Mouse (Mus musculus) forebrain, embryonic 15.5 days (tissue): Measurements from ENCODE around the gene Ccdc57. TPM values are rescaled to one million over a fixed set of nuclear protein-coding genes. Genes with fewer than 3 reads are reported as not detected.

Experiments
- ATAC-seq: fragments of 200-750 bp; cut with Nextera tagmentation; replicated peaks from 2 replicates; pipeline ENCODE4 v1.8.0; 2017; ENCODE audit warnings: mild to moderate bottlenecking, moderate TSS enrichment, moderate library complexity
- H3K27ac ChIP-seq: fragments of 300-500 bp; sonication (generic); replicated peaks from 2 replicates; pipeline ENCODE4 v1.5.1; 2015; ENCODE audit warnings: mild to moderate bottlenecking, inconsistent platforms
- H3K27me3 ChIP-seq: fragments of 300-500 bp; sonication (generic); 2 replicates; pipeline ENCODE4 v1.6.1; 2015; ENCODE audit warnings: inconsistent platforms
- H3K36me3 ChIP-seq: fragments of 300-500 bp; sonication (generic); 2 replicates; pipeline ENCODE4 v1.6.1; 2015; ENCODE audit warnings: mild to moderate bottlenecking, inconsistent platforms
- H3K4me1 ChIP-seq: fragments of 300-500 bp; sonication (generic); 2 replicates; pipeline ENCODE4 v1.6.1; 2015; ENCODE audit warnings: inconsistent platforms
- H3K4me2 ChIP-seq: fragments of 300-500 bp; sonication (generic); replicated peaks from 2 replicates; pipeline ENCODE4 v1.6.1; 2015; ENCODE audit warnings: mild to moderate bottlenecking, inconsistent platforms
- H3K4me3 ChIP-seq: fragments of 300-500 bp; sonication (generic); 2 replicates; pipeline ENCODE4 v1.5.1; 2015; ENCODE audit warnings: mild to moderate bottlenecking, inconsistent platforms
- H3K9ac ChIP-seq: fragments of 300-500 bp; sonication (generic); replicated peaks from 2 replicates; pipeline ENCODE4 v1.6.1; 2015; ENCODE audit warnings: mild to moderate bottlenecking, inconsistent platforms
- H3K9me3 ChIP-seq: fragments of 300-500 bp; sonication (generic); 2 replicates; pipeline ENCODE4 v1.6.1; 2016; ENCODE audit warnings: inconsistent platforms
- WGBS: fragments of 180-500 bp; shearing (Covaris S2); methylation state at CpG from one replicate; pipeline ENCODE4 v1.1.7; 2015; ENCODE audit warnings: mixed read lengths; 5-methylcytosine and 5-hydroxymethylcytosine counted together
- polyA plus RNA-seq: library from polyadenylated mRNA; unstranded; fragments of >200 nt; fragmentation: Nextera tagmentation; extraction: Ambion mirVana; gene quantifications from 2 replicates; pipeline ENCODE4 v1.2.1, GENCODE M21; 2015

Gene Ccdc57
- polyA plus RNA-seq, 1 experiment from 2014 or later, result 7.0 TPM

- 92% methylated on average over 6 of the region's 6 CpGs for WGBS
- H3K9me3 ChIP-seq, result no peaks in the 10 kb centered on the region
- no peaks in the 10 kb centered on the region for H3K4me1 ChIP-seq
- no peak overlapping the region for H3K27ac ChIP-seq
- no peak overlapping the region for H3K9ac ChIP-seq
- peaks cover 24% of the 10 kb centered on the region; the same call in 1 of the 2 replicates for H3K36me3 ChIP-seq
- no peak for ATAC-seq
- H3K27me3 ChIP-seq, result no peaks in the 10 kb centered on the region
- no peak overlapping the region for H3K4me3 ChIP-seq
- H3K4me2 ChIP-seq, result no peak overlapping the region
Observed at GRCm38 (mm10) chr11:120898114-120898548, 34.5 kb downstream of the Ccdc57 start.

DNA sequence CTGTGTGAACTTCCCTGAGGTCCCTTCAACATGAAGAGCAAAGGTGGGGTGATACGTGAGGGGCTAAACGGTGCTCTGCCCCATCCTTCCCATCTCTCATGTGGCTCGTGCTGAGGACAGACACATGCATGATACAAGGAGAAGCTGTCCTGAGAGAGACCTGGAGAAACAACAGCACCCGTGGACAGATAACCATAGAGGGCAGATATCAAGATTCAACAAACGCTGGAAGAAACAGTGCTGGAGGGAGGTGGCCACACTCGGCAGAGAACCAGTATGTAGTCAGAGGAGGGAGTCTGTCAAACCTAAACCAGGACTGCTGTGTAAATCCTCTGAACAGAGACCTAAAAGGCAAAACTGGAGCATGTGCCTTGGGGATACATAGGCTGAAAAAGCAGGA is 37.2 kb downstream of the Ccdc57 start:
- 93% methylated on average over 6 of the region's 6 CpGs for WGBS
- no peaks in the 10 kb centered on the region for H3K27me3 ChIP-seq
- H3K4me3 ChIP-seq, result no peak overlapping the region
- H3K9ac ChIP-seq, result no peak overlapping the region
- H3K4me2 ChIP-seq, result no peak overlapping the region
- H3K9me3 ChIP-seq, result no peaks in the 10 kb centered on the region
- H3K4me1 ChIP-seq, result no peaks in the 10 kb centered on the region
- ATAC-seq, result no peak
- H3K27ac ChIP-seq, result no peak overlapping the region
- peaks cover 32% of the 10 kb centered on the region; the same call in 1 of the 2 replicates for H3K36me3 ChIP-seq

DNA sequence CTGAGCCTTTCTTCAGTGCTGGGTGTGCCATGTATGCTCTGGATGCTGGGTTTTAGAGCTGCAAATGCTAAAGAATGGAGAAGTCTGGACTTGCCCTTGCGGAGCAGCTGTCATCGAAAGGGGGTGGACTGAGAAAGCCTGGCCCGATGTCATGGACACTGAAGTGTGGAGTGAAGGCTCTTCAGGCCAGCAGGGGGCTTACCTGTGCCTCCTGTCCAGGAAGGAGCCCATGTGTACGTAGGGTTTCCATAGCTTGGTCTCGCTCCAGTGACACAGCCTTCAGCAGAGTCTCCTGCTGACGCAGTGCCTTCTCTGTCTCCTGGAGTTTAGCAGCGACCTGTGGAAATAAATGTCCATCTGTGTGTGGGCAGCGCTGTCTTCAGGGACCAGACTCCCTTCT is 38.3 kb downstream of the Ccdc57 start:
- peaks cover 41% of the 10 kb centered on the region; the same call in 1 of the 2 replicates for H3K36me3 ChIP-seq
- WGBS, result 89% methylated on average over 8 of the region's 8 CpGs

GRCm38 (mm10) chr11:120889216-120889615 is 43.5 kb downstream of the Ccdc57 start:
- Histone ChIP-seq H3K4me3 (no peak overlapping the region), H3K36me3 (peaks cover 50% of the 10 kb centered on the region), H3K9ac (no peak overlapping the region), H3K27ac (no peak overlapping the region), H3K4me2 (no peak overlapping the region), H3K4me1 (no peaks in the 10 kb centered on the region), H3K9me3 (no peaks in the 10 kb centered on the region), H3K27me3 (no peaks in the 10 kb centered on the region)
- ATAC-seq, result no peak
- 68% methylated on average over 3 of the region's 3 CpGs for WGBS

More for the DNA sequence above, 38.3 kb downstream of the Ccdc57 start:
- ATAC-seq, result no peak
- Histone ChIP-seq H3K27ac (no peak overlapping the region), H3K4me2 (no peak overlapping the region), H3K4me3 (no peak overlapping the region), H3K9ac (no peak overlapping the region), H3K9me3 (no peaks in the 10 kb centered on the region), H3K27me3 (no peaks in the 10 kb centered on the region), H3K4me1 (no peaks in the 10 kb centered on the region)

GRCm38 (mm10) chr11:120888718-120889117 is 44.0 kb downstream of the Ccdc57 start:
- ATAC-seq, result no peak
- H3K9ac ChIP-seq, result no peak overlapping the region
- 88% methylated on average over 5 of the region's 5 CpGs for WGBS
- H3K9me3 ChIP-seq, result no peaks in the 10 kb centered on the region
- H3K4me3 ChIP-seq, result no peak overlapping the region
- no peaks in the 10 kb centered on the region for H3K27me3 ChIP-seq
- no peak overlapping the region for H3K27ac ChIP-seq
- H3K36me3 ChIP-seq, result peaks cover 49% of the 10 kb centered on the region
- no peak overlapping the region for H3K4me2 ChIP-seq
- H3K4me1 ChIP-seq, result no peaks in the 10 kb centered on the region

- Histone ChIP-seq H3K27me3 (no peaks in the 10 kb centered on the region), H3K36me3 (peaks cover 46% of the 10 kb centered on the region), H3K27ac (no peak overlapping the region), H3K9me3 (no peaks in the 10 kb centered on the region), H3K9ac (no peak overlapping the region), H3K4me1 (no peaks in the 10 kb centered on the region), H3K4me3 (no peak overlapping the region), H3K4me2 (no peak overlapping the region)
- no peak for ATAC-seq
- 91% methylated on average over 5 of the region's 5 CpGs for WGBS
Observed at GRCm38 (mm10) chr11:120887502-120887901, 45.2 kb downstream of the Ccdc57 start.

DNA sequence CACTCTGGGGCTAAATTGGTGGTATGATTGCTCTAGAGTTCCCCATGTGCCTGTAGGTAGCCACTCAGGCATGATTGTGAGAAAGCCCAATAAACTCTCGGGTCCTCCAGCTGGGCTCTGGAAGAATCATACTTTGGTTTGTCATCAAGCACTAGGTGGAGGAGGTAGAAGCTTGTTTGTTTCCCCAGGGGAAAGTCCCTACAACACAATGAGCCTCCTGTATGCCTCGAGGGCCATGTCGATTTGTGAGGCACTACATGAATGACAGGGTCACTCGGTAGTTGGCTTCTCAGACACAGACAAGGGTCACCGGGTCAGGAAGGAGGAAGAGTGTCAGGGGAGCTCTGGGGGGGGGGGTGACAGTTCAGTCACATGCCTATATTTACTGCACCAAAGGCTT is 46.2 kb downstream of the Ccdc57 start:
- peaks cover 38% of the 10 kb centered on the region for H3K36me3 ChIP-seq
- ATAC-seq, result no peak
- H3K9me3 ChIP-seq, result no peaks in the 10 kb centered on the region

DNA sequence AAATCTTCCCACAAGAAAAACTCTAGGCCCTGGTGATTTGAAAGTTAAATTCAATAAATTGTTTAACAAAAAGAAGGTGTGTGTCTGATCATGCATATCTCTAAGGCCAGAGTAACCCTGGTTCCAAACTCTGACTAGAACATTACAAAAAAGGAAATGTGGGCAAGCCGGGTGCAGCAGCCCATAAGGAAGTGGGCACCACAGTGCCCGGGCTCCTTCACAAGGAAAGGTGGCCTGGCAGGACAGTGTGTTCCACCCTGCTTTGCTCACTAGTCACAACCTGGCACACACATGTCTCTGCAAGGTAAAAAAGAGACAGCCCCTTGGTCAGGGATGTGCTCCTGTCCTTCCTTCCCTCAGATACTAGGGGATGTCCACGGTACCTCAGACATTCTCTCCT is 49.1 kb downstream of the Ccdc57 start:
- H3K27ac ChIP-seq, result no peak overlapping the region
- H3K4me2 ChIP-seq, result no peak overlapping the region
- no peaks in the 10 kb centered on the region for H3K4me1 ChIP-seq
- no peak overlapping the region for H3K4me3 ChIP-seq
- ATAC-seq, result no peak
- H3K27me3 ChIP-seq, result no peaks in the 10 kb centered on the region
- WGBS, result 93% methylated on average over 3 of the region's 3 CpGs
- H3K36me3 ChIP-seq, result peaks cover 38% of the 10 kb centered on the region
- no peaks in the 10 kb centered on the region for H3K9me3 ChIP-seq
- H3K9ac ChIP-seq, result no peak overlapping the region

More for the DNA sequence above, 46.2 kb downstream of the Ccdc57 start:
- Histone ChIP-seq H3K27ac (no peak overlapping the region), H3K4me1 (no peaks in the 10 kb centered on the region), H3K9ac (no peak overlapping the region), H3K4me2 (no peak overlapping the region), H3K4me3 (no peak overlapping the region), H3K27me3 (no peaks in the 10 kb centered on the region)
- WGBS, result 77% methylated on average over 5 of the region's 5 CpGs

DNA sequence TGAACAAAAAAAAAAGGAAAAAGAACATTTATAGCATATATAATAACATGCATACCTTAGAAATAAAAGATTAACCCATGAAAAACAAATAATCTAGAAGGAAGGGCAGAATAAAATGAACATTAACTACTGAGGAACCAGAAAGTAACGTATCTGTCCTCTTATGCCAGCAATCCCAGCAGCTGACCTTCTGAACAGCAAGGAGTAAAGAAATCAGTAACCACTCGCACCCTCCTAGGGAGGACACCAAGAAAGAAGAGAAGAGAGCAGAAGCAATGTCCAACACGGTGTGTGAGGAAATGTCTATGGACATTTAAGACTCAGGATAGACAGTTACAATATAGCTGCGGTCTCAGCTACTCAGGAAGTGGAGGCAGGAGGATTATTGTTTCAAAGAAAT is 49.7 kb downstream of the Ccdc57 start:
- no peaks in the 10 kb centered on the region for H3K9me3 ChIP-seq
- 90% methylated on average over 4 of the region's 4 CpGs for WGBS
- no peak overlapping the region for H3K4me2 ChIP-seq
- ATAC-seq, result no peak
- no peaks in the 10 kb centered on the region for H3K4me1 ChIP-seq
- no peak overlapping the region for H3K27ac ChIP-seq
- H3K9ac ChIP-seq, result no peak overlapping the region
- H3K27me3 ChIP-seq, result no peaks in the 10 kb centered on the region
- H3K4me3 ChIP-seq, result no peak overlapping the region
- peaks cover 39% of the 10 kb centered on the region for H3K36me3 ChIP-seq

DNA sequence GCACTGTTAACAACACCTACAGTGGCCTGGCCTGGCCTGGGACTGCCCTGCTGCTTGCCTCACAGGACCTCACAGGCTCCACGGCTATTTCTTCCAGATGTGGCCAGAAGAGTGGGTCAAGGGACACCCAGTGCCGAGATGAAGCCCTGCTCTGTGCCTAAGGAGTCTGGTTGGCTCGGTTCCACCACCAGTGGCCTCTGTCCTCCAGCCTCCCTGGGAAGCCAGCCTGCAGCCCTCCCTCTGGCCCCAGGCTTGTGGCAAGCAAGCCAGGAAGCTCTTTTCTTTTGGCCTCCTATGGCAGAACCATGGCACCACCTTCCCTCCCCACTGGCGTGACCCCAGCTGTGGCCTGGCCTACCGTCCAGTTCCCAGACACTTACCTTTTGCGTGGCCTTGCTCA is 59.5 kb downstream of the Ccdc57 start:
- no peak overlapping the region for H3K4me2 ChIP-seq
- H3K27ac ChIP-seq, result no peak overlapping the region
- 89% methylated on average over 6 of the region's 6 CpGs for WGBS
- no peaks in the 10 kb centered on the region for H3K36me3 ChIP-seq
- H3K4me1 ChIP-seq, result no peaks in the 10 kb centered on the region
- no peak for ATAC-seq
- no peaks in the 10 kb centered on the region for H3K9me3 ChIP-seq
- no peak overlapping the region for H3K9ac ChIP-seq
- H3K27me3 ChIP-seq, result no peaks in the 10 kb centered on the region
- H3K4me3 ChIP-seq, result no peak overlapping the region

- Histone ChIP-seq H3K27ac (no peak overlapping the region), H3K4me3 (no peak overlapping the region), H3K27me3 (no peaks in the 10 kb centered on the region), H3K4me1 (no peaks in the 10 kb centered on the region), H3K9me3 (no peaks in the 10 kb centered on the region), H3K9ac (no peak overlapping the region), H3K4me2 (no peak overlapping the region), H3K36me3 (no peaks in the 10 kb centered on the region)
- WGBS, result 94% methylated on average over 9 of the region's 9 CpGs
- no peak for ATAC-seq
Observed at GRCm38 (mm10) chr11:120871521-120871920, 61.2 kb downstream of the Ccdc57 start.

DNA sequence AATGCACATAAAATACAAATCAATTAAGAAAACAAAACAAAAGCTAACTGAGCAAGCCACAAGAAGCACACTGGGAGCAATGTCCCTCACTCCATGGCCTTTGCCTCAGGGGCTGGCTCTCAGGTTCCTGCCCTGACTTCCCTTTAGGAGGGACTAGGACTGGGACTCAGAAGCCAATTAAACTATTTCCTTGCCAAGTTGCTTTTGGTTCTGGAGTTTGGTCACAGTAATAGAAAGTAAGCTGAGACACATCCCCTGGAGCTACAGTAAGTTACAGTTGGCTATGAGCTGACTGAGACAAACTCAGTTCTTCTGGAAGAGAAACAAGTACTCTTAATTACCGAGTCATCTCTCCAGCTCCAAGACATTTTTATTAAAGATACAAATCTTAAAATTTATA is 66.9 kb downstream of the Ccdc57 start:
- peaks cover 2% of the 10 kb centered on the region; the same call in 1 of the 2 replicates for H3K36me3 ChIP-seq
- WGBS, result 91% methylated on average over 1 of the region's 1 CpGs
- H3K4me1 ChIP-seq, result no peaks in the 10 kb centered on the region
- H3K9ac ChIP-seq, result no peak overlapping the region
- no peak overlapping the region for H3K27ac ChIP-seq
- no peaks in the 10 kb centered on the region for H3K27me3 ChIP-seq
- H3K4me2 ChIP-seq, result no peak overlapping the region
- H3K9me3 ChIP-seq, result no peaks in the 10 kb centered on the region
- no peak overlapping the region for H3K4me3 ChIP-seq
- ATAC-seq, result no peak

DNA sequence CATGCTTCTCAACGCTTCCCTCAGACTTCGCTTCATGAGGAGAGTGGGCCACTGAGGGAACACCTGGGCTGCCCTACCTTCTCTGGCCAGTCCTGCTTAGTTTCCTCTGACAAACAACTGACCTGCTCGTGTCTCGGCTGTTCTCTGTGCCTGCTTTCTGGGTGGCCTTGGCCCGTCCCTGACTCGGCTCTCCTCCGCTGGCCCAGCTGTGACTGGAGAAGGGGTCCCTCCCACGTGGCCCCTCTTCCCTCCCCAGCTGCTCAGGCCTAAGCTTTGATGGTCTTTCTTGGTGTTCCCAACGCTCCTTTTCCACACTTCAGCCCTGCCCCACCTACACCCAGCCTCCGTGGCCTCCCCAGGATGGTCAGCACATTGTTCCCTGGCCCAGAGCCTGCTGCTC is 69.9 kb downstream of the Ccdc57 start:
- WGBS, result 87% methylated on average over 10 of the region's 10 CpGs
- Histone ChIP-seq H3K27me3 (no peaks in the 10 kb centered on the region), H3K4me1 (no peaks in the 10 kb centered on the region), H3K27ac (no peak overlapping the region), H3K4me3 (no peak overlapping the region), H3K9me3 (no peaks in the 10 kb centered on the region), H3K4me2 (no peak overlapping the region), H3K9ac (no peak overlapping the region), H3K36me3 (peaks cover 19% of the 10 kb centered on the region)
- ATAC-seq, result no peak
